Mouse (Mus musculus): ENCODE measurements around the gene Atf7ip.

The Atf7ip gene

GRCm38 (mm10) chr6:136645754-136646153 is 139.8 kb downstream of the Atf7ip start:
- no peak for DNase-seq (ENCODE audit: low spot score in 2 of 2)

DNA sequence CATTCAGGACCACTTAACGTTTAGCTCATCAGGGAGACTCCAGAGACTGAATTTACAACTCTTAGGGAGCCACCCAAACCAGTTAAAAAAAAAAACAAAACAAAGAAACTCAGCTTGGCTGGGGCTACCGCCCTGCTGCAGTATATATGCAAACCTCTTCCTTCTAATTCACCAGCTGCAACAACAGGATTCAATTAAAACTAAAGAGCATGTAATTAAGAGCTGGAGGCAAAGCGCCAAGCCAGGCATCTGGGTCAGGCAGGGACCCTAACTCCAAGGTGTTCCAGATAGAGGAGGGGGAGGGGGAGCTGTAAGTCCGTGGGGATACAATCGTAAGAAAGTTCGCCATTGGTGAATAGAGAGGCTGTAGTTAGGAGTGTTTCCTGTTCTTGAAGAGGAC is 140.2 kb downstream of the Atf7ip start:
- DNase-seq (ENCODE audit: low spot score in 2 of 2) = no peak

DNA sequence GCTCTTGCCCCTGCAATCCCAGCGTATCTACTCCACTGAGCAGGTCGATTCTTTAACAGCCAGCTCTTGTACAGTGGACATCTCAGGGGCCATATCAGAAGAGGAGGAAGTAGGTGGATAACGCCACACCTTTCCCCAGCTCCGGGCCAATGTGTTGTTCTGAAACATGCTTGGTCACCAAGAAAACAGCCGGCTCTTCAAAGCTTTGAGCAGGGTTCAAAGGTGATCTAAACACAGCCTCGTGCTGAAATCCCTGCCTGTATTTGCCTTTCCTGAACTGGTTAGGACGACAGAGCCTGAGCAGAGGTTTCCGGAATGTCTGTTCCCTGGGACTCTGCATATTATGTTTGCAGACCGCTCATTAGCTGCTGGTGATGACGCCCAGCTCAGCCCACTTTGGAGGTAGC is 141.5 kb downstream of the Atf7ip start:
- DNase-seq (ENCODE audit: low spot score in 2 of 2) = no peak

- DNase-seq (ENCODE audit: low spot score in 2 of 2) = no peak
Measured at GRCm38 (mm10) chr6:136650664-136651063, 144.7 kb downstream of the Atf7ip start.

- no peak for DNase-seq (ENCODE audit: low spot score in 2 of 2)
Measured at GRCm38 (mm10) chr6:136653331-136653730, 147.4 kb downstream of the Atf7ip start.

GRCm38 (mm10) chr6:136654470-136654869 is 148.5 kb downstream of the Atf7ip start:
- DNase-seq (ENCODE audit: low spot score in 2 of 2) = no peak

GRCm38 (mm10) chr6:136655786-136656185 is 149.8 kb downstream of the Atf7ip start:
- no peak for DNase-seq (ENCODE audit: low spot score in 2 of 2)

DNA sequence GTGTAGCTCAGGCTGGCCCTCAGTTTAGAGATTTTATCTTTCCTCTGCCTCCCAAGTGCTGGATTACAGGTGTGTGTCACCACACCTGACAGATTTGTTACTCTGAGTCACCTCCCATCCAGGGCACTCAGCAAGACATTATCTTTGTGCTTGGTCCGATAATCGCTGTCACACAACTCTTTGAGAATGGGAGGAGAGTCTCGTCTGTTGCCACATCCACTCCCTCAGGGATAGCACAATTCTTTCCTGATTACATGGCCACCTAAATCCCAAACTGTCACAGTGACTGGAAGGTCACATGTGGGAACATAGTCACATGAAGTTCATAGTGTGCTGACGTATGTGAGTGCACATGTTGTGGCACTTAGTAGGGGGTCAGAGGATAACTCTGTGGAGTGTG is 152.3 kb downstream of the Atf7ip start:
- DNase-seq (ENCODE audit: low spot score in 2 of 2) = no peak

DNA sequence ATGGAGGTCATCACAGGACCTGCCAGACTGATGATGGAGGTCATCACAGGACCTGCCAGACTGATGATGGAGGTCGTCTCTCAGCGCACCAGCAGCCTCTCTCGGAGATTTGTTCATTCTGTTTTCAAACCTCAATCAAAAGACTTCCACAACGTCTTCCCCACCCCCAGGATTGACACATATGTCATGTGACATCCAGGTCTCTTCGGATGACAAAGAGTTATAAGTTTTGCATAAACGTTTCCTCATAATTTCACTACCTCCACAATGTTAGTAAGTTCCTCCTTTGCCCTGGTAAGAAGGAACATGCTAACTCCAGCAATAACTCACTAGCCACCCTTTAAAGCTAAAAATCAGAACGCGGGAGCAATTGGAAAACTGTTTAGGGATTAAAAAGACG is 153.3 kb downstream of the Atf7ip start:
- no peak for DNase-seq (ENCODE audit: low spot score in 2 of 2)

Data from frontal cortex, postnatal 36 days (tissue).